Mouse (Mus musculus) lung, postnatal 4 days (tissue): ENCODE measurements around the gene Gm37240.
A peak's percentile ranks its signal among the peaks of the same experiment; 100 is the strongest.

Experiments
- DNase-seq, 2 experiments: peaks; one replicate each; pipeline ENCODE4 v3.0.0; 2021

The Gm37240 gene

DNA sequence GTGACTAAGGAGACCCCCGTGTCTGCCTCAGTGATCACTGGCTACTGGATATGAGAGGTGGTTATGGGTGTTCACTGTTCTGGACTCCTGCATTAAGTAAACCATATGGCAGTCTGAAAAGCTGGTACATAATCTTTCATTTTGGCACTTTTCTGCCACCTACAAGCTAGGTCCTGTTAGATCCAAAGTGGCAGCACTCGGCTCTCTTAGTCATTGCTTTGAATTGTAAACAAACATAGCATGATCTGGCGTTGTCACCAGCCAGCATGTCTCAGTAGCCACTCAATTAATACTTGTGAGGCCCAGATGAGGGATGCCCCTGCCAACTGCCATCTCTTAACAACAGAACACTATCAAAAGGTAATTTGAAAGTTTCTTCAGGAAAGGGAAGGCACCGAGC, 904.6 kb downstream of the Gm37240 start:
- DNase-seq, result no peak

DNA sequence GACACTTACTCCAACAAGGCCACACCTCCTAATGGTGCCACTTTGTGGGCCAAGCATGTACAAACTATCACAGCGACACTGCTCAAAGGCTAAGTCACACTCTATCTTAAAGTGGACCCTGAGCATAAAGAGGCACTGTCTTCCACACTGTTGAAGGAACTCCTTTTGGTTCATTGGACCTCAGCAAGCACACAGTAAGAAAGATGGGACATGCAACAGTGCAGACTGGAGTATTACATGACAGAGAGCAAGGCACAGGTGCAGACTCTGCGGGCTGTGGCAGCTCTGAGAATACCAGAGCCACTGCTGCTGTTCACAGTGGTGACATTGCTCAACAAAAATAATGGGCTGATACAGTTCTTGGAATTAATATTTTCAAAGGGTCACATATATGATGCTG, 907.2 kb downstream of the Gm37240 start:
- no peak for DNase-seq

DNA sequence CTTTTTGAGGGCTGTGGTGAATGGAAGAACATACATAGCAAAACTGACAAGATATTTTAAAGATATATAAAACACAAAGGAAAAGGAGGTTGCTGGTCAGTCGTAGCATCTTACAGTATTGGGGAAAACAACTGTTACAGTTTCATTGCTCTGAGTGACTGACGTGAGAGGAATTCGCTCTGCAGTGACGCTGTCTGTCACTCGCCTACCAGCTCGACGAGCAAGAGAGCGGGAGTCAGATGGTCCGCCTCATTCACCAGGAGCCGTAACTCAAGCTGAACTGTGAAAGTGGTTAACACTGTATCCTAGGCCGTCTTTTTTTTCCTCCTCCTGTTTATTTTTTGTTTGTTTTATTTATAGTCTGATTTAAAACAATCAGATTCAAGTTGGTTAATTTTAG, 908.6 kb downstream of the Gm37240 start:
- no peak for DNase-seq

DNA sequence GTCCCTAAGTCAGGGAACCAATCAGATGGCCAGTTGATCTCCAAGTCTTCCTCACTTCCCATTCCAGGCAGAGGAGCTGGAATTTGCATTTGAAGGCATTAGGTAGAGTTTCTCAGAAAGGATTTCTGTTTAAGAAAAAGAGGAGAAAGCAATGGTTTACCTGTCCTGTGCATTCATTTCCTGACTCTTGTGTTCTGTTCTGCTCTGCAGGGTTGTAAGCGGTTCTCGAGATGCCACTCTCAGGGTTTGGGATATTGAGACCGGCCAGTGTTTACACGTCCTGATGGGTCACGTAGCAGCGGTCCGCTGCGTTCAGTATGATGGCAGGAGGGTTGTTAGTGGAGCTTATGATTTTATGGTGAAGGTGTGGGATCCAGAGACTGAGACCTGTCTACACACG, 913.1 kb downstream of the Gm37240 start:
- no peak for DNase-seq

DNA sequence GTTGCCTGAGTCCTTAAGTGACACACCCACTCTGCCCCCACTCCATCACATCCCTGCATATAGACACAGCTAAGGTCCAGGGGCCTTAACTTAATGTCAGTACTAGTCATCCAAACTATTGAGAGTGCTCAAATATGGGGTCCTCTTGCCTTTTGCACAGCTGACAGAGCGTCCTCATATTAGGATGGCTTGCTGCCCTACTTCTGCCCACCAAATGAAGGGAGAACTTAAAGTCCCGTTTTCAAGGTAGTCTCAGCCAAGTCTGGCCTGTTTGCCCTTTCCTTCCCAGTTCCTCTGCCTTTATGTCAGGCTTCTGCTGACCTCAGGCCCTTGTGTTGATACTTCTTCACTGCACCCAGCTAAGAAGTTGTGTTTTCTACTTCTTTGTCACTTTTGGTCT, 914.4 kb downstream of the Gm37240 start:
- no peak for DNase-seq

DNA sequence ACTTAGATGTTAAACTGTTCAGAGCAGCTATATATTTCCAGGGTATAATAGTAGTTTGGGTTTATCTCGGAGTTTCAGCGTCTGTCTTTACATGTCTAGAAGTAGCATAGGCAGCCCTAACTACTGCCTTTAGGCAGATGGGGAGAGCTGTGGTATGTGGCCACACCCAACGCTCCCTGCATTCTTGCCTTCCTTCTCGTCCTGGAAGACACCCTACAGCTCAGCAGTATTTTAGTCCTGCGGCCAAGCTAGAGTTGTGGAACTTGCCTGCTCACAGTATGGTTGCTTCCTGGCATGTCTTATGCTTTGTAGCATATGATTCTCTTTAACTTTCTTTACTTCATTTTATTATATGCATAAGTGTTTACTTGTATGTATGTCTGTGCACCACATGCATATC, 915.8 kb downstream of the Gm37240 start:
- no peak for DNase-seq

DNA sequence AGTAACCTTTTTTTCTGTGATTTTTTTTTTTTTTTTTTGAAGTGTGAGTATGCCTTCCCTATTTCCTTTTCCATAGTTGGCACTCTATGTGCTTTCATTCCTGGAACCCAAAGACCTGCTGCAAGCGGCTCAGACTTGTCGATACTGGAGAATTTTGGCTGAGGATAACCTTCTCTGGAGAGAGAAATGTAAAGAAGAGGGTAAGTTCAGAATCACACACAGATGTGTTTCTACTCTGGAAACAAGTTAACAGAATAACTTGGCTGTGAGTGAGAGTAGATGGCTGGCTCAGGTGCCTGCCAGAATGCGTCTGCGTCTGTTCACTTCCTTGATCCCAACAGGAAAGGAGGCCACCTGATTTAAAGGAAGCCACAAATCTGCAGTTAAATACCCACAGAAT, 920.0 kb downstream of the Gm37240 start:
- DNase-seq, result no peak

DNA sequence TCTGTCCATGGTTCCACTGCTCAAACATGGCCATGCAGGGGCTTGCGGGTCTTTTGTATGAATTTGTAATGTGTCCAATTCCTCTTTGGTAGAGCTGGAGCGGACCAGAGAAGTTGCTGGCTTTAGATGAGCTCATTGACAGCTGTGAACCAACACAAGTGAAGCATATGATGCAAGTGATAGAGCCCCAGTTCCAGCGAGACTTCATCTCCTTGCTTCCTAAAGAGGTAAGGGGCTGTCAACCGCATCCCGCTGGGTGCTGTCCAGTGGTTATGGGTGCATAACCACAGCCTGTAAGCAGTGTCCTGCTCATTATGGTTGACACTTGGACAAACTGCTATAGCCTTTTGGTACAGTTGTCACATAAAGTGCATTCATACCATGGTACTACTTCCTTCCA, 922.2 kb downstream of the Gm37240 start:
- no peak for DNase-seq

DNA sequence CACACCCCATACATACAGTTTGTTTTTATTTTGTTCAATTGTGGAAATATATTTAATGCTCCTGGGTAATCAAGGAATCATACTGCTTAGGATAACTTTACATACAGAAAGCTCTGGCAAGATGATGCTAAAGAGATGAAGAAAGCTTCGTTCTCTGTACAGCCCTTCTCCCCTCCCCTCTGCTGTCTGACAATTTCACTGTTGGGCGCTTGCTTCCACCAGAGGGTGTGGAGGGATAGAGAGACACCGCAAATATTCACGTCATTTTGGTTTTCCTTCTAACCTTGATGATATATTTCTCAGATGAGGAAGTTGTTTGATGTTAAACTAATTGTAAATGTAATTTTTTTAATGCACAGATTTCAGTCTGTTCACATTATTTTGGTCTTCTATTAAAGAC, 931.5 kb downstream of the Gm37240 start:
- no peak for DNase-seq

DNA sequence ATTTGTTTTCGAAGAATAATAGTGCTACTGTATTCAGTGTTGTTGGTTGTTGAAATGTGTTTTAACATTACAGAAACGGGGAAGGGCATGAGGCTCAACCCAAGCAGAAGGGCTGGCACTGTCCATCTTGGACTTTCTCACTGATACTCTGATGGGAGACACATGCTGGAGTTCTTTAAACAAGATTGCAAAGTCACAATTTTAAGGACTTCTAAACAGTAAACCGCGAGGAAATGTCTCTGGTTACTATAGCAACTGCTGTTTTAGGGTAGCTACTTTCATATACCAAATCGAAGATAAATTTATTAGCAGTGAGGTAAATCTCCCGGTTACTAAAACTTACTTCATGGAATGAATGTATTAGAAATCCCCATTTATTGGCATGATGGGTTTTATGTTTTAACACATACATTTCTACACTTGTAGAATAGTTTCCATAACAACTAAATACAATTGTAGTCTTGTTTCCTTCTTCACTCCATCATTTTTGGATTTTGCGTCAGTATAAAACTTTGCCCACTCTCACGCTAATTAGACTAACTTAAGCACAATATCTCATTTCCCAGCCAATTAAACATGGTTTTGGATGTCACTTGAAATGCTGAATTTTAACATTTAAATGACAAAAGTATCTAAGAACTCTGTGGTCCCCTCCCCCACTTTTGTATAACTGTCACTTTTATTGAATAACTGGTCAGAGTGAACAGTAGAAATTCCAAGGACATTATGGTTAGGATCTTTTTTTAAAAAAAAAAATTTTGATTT, 932.1 kb downstream of the Gm37240 start:
- DNase-seq, result no peak

DNA sequence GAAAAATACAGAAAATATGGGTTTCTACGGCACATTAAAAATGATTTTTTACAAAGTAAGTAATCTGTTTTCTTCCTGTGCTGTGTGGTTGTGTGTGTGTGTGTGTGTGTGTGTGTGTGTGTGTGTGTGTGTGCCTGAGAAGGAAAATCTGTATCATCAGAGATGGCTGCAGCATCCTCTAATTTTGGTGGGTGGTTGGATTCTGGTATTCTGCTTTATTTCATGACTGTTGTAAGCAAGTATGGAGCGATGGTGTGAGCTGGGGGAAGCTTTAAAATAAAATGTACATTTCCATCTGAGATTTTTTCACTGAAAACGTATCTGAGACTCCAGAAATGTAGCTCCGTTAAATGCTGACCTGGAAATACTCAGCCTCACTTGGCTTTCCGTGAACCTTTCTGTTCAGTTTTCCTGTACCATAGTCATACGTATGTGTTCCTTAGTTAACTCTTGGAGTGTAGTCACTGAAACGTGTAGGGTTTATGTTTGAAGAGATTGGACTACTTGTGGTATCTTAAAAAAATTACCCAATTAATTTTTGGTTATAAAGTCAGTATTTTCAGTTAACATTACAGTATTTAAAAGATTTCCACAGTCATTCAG, 934.6 kb downstream of the Gm37240 start:
- DNase-seq, result no peak

DNA sequence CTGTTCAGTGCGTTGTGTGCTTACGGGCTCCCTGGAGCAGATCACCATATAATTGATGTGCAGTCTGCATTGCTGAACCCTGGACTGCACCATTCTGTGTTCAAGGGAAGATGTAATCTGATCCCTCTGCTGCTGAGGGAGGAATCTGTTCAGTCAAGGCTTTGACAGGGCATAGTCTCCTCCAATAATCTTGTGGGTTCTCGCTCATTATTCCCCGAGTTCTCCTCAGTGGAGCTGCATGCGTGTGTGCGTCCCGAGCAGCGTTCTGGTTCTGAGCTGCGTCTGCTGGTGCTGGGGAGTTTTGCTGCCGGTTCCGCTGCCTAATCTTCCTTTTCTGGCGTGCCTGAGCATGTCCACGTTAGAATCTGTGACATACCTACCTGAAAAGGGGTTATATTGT, 935.2 kb downstream of the Gm37240 start:
- peak; percentile 41 to 50 for DNase-seq

DNA sequence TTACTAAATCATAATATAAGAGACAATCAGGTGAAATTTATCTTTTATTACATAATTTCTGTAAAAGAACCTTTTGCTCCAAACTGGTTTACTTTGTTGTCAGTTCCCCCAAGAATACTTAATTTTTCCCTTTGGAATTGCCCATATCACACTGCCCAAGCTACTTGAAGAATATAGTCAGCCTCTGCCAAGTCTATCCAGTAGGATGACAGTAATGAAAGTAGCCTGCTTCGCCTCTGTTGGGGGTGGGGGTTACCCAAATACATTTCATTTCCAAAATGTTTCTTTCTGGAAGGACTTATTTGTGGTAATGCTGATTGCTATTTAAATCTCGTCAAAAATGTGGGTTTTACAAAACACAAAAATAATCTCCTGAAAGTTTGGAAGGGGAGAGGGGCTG, 935.6 kb downstream of the Gm37240 start:
- no peak for DNase-seq

DNA sequence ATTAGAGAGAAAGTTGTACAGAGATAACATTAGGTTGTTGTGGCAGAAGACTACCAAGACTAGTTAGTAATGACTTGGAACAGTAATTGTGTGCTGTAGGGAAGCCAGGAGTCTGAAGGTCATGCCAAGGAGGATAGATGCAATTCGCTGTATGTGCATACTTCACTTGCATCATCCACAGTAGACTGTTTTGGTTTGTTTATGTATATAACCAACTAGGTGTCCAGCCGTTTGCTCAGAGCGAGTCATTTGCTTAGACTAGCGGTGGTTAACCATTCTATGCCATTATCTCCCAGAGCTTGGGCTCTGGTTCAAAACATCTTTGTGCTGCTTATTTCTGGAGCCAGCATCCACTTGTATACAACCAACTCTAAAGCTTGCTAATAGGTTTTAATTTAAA, 937.9 kb downstream of the Gm37240 start:
- DNase-seq, result no peak

DNA sequence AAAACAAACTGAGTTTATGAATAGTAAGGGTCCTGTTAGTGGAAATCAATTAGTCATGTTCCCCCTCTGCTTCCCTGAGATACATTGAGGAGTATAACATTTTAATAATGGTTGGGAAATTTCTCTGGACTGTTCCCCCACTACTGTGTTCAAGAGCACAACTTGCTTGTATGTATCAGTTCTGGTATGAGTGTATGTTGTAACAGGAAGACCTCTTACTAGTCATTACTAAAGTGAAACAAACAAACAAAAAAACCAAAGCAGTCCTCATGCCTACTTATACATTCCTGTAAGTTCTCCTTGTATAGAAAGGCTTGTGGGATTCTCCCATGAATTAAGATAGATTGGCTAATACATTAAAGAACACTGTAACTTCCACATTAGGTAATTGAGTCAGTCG, 940.9 kb downstream of the Gm37240 start:
- DNase-seq, result no peak

DNA sequence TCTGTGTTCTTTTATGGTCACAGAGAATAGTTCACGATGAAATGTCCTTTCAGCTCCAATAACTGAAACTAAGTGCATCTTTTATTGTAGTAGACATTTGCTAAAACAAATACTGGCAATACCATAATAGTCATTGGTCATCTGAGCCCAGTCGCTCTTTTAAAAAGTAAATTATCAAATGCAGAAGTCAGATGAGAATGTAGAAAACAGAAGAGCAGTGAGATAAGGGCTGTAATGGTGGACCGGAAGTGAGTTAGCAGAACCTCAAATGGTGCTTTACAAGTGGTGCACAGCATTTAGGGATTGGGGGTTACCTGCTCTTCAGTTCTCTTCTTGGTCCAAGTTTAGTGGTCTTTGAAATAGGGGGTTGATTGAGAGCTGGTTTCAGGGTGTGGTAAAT, 942.4 kb downstream of the Gm37240 start:
- DNase-seq, result no peak

DNA sequence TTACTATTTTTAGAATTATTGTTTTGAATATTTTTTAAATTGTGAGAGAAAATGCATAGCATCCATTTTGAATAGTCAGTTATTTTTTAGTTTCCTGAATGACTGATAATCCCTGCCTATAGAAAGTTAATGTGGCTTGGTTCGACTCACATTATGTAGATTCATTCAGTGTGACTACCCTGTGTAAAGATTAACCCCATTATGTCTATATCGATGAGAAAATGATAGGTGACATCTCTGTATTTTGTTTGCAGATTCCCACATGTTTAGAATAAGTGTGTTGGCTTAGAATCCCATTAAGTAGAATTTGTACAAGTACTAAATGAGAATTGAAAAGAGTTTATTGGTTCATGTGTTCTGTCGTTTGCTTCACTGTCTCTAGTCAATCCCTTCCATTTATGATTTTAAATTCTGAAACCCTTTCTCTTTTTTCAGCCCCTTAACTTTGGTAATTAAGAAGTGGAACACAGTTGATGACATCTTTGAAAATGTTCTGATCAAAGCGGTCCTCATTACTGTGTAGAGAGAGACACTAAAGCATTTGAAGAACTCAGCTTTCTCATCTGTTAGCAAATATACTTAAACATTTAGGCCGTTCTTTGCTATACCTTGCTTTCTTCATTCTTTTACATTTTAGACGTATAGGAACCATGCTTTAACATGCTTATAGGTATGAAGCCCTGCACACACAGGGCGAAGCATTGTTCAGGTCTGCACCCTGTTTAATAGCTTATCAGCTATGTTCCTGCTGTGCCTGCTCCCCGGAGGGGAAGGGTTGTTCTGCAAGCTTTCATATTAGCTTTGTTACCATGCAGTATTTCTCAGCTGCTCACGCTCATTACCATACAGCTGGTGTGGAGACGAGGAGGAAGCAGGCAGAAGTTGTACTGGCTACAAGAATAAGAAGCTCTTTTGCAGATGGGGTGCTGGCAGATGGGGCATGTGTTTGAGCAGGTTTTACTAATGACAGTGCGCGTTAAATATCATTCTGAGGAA, 949.7 kb downstream of the Gm37240 start:
- no peak for DNase-seq

DNA sequence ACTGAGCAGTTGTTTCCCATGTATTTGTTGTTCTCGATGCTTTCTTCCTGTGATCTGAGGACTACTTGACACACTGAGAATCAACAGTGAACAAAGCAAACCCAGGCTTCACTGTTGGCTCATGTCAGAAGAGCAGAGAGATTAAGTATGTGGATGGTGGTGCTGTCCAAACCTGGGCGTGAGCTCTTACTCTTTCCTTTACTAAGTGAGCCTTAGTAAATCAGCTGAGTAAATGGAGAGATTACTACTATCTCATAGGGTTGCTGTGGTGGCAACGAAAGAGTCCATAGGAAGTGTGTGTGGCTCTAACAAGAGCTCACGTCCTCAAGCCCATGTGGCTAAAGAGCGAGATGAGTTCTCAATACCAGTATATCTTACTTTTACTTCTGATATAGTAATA, 950.4 kb downstream of the Gm37240 start:
- DNase-seq, result no peak

DNA sequence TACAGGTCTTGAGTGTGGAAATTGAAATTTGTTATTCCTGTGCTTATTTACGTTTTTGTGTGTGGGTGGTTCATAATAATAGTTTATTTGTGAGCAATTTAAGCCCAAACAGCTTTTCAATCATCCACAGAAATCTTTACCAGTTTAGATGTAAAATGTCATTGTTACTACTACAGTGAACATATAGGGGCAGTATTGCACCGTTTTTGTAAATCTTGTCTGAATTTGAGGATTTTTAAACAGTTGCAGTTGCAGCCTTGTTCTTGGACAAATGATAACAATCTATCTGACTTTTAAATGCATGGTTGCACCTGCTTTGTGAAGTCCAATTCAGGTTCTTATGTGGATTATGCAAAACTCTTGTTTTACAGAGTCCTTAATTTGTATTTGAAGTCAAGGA, 951.1 kb downstream of the Gm37240 start:
- no peak for DNase-seq

DNA sequence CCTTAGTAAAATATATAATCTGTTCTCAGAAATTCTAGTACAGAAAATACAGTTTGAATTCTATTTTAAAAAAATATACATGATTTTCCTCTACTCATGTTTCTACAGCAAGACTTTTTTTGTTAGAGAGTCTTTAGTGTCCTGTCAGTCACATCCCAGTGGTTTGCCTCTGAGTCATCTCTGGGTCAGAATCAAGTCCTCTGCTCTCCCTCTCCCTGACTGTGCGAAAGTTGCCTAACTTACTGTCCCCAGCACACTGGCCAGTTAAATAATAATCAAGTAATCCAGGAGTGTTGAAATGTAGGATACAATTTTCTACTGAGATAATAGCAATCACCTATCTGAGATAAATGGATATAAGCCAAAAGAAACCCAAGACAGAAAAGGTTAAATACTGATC, 951.6 kb downstream of the Gm37240 start:
- DNase-seq, result no peak

DNA sequence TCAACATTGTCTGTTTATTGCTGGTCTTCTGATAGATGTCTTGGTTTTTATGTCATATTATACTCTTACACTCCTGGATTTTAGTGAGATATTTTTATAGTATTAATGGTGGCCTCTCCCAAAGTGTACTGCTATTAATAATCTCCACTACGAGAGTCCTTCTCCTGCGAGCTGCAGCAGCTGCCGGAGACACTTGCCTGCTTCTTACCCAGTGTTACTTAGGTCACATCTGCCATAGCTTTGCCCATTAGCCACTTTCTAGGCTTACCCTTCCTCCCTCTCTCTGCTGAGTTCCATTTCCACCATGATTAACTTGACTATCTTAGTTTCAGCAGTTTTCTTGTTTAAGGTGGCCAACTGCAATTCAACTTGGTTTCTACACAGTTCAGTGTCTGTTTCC, 956.6 kb downstream of the Gm37240 start:
- no peak for DNase-seq

DNA sequence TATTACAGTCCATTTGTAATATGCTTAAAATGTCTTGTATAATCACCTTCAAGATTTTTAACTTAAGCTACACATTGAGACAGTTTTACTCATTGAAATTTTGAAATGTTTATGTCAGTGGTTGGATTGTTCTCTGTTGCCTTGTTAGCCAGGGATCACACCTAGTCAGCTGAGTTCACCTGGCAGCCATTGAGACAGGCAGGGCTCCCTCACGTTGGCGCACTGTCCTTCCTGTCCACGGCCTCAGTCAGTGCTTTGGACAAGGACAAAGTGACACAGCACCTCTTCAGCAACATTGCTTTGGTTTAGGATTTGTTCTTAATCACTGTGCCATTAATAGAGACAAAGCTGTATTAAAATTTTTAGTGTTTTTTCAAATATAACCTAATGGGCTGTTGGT, 958.1 kb downstream of the Gm37240 start:
- no peak for DNase-seq

DNA sequence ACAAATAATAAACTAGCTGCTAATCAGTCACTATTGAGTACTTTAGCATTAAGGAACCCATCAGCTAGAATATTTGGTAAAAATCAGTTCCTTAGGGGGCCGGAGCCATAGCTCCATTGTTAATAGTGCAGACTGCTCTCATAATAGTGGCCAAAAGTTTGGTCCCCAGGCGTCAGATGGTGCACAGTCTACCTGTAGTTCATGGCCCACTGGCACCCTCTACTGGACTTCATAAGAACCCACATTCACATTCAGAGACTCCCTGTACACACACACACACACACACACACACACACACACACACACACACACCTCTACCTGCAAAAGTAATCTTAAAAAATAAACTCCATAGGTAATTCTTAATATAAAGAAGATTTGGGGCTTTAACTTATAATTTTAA, 959.4 kb downstream of the Gm37240 start:
- DNase-seq, result no peak
